Mouse (Mus musculus) neural tube, embryonic 13.5 days (tissue): ENCODE measurements around the gene Rhbdl1. TPM values are rescaled to one million over a fixed set of nuclear protein-coding genes. Genes with fewer than 3 reads are reported as not detected.

Experiments used
- ATAC-seq: fragments of 200-750 bp; cut with Nextera tagmentation; 2 replicates; pipeline ENCODE4 v1.8.0; 2017; ENCODE audit warnings: low read depth, mild to moderate bottlenecking, moderate TSS enrichment, moderate library complexity
- H3K27ac ChIP-seq: fragments of 300-500 bp; sonication (generic); replicated peaks from 2 replicates; pipeline ENCODE4 v1.5.1; 2015; ENCODE audit warnings: moderate library complexity, mild to moderate bottlenecking, inconsistent platforms
- H3K27me3 ChIP-seq: fragments of 300-500 bp; sonication (generic); 2 replicates; pipeline ENCODE4 v1.6.1; 2015; ENCODE audit warnings: mild to moderate bottlenecking, inconsistent platforms
- H3K36me3 ChIP-seq: fragments of 300-500 bp; sonication (generic); 2 replicates; pipeline ENCODE4 v1.6.1; 2015; ENCODE audit warnings: mild to moderate bottlenecking, inconsistent platforms
- H3K4me1 ChIP-seq: fragments of 300-500 bp; sonication (generic); replicated peaks from 2 replicates; pipeline ENCODE4 v1.6.1; 2015; ENCODE audit warnings: inconsistent platforms
- H3K4me2 ChIP-seq: fragments of 300-500 bp; sonication (generic); 2 replicates; pipeline ENCODE4 v1.6.1; 2015; ENCODE audit warnings: inconsistent platforms, mild to moderate bottlenecking, moderate library complexity
- H3K4me3 ChIP-seq: fragments of 300-500 bp; sonication (generic); 2 replicates; pipeline ENCODE4 v1.5.1; 2015; ENCODE audit warnings: mild to moderate bottlenecking, inconsistent platforms
- H3K9ac ChIP-seq: fragments of 300-500 bp; sonication (generic); 2 replicates; pipeline ENCODE4 v1.6.1; 2015; ENCODE audit warnings: moderate library complexity, mild to moderate bottlenecking, inconsistent platforms
- H3K9me3 ChIP-seq: fragments of 300-500 bp; sonication (generic); 2 replicates; pipeline ENCODE4 v1.6.1; 2016; ENCODE audit warnings: inconsistent platforms
- WGBS: fragments of 180-500 bp; shearing (Covaris S2); methylation state at CpG from one replicate; pipeline ENCODE4 v1.1.7; 2015; 5-methylcytosine and 5-hydroxymethylcytosine counted together
- polyA plus RNA-seq: library from polyadenylated mRNA; unstranded; fragments of >200 nt; fragmentation: Nextera tagmentation; extraction: Ambion mirVana; gene quantifications from 2 replicates; pipeline ENCODE4 v1.2.1, GENCODE M21; 2015

The Rhbdl1 gene
- polyA plus RNA-seq, 1 experiment from 2014 or later, result 18.9 TPM

DNA sequence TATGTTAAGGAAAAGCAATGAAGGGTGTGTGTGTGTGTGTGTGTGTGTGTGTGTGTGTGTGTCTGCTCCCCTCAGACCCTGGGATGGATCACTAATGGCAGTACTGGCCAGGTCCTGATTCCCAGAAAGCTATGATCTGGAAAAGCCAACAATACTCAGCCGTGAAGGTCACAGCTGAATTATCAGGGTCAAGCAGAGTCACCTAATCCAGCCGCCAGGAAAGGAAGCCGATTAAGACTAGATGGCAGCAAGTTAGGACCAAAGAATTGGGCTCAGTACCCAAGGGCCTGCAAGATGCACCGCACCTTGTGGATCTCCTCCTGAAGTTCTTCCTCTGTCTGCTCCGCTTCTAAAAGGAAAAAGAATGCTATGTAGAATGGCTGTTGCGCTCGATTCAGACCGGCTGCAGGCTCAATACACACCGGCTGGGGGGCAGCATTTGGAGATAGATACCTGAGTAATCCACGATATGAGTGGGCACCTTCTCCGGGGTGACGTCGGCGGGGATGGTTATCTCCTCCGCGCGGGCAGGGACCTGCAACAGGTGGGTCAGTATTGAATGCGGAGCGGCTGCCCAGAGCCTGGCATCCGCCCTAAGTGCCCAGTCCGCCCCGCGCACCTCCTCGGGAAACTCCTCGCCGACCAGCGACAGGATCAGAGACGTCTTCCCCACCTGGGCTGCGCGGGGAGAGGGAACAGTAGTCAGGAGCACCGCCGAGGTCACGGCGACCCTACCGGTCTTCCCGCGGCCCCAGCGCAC lies 6.7 kb upstream of the Rhbdl1 start:
- Histone ChIP-seq H3K27ac (peak overlapping the region; percentile 69), H3K9me3 (no peaks in the 10 kb centered on the region), H3K27me3 (no peaks in the 10 kb centered on the region), H3K9ac (peak overlapping the region; percentile 86), H3K4me3 (peak overlapping the region; percentile 86), H3K4me2 (peak overlapping the region; percentile 95), H3K36me3 (peaks cover 68% of the 10 kb centered on the region), H3K4me1 (peaks cover 23% of the 10 kb centered on the region)
- 3% methylated on average over 38 of the region's 38 CpGs for WGBS
- peak; percentile 38 for ATAC-seq

- peak overlapping the region; percentile 86 for H3K9ac ChIP-seq
- H3K4me1 ChIP-seq, result peaks cover 28% of the 10 kb centered on the region
- H3K4me2 ChIP-seq, result peak overlapping the region; percentile 95
- H3K9me3 ChIP-seq, result no peaks in the 10 kb centered on the region
- peak overlapping the region; percentile 86 for H3K4me3 ChIP-seq
- 90% methylated on average over 4 of the region's 4 CpGs for WGBS
- no peaks in the 10 kb centered on the region for H3K27me3 ChIP-seq
- H3K36me3 ChIP-seq, result peaks cover 65% of the 10 kb centered on the region
- no peak overlapping the region for H3K27ac ChIP-seq
- ATAC-seq, result no peak
These were observed 6.0 kb upstream of the Rhbdl1 start for GRCm38 (mm10) chr17:25843122-25843521.

GRCm38 (mm10) chr17:25842509-25842908 lies 5.4 kb upstream of the Rhbdl1 start:
- no peak overlapping the region for H3K4me3 ChIP-seq
- peaks cover 62% of the 10 kb centered on the region for H3K36me3 ChIP-seq
- H3K4me2 ChIP-seq, result no peak overlapping the region
- WGBS, result 86% methylated on average over 3 of the region's 3 CpGs
- H3K27ac ChIP-seq, result no peak overlapping the region
- no peaks in the 10 kb centered on the region for H3K9me3 ChIP-seq
- H3K4me1 ChIP-seq, result peaks cover 34% of the 10 kb centered on the region
- no peak for ATAC-seq
- H3K27me3 ChIP-seq, result no peaks in the 10 kb centered on the region
- H3K9ac ChIP-seq, result 0 out of 2 replicates have a peak overlapping the region, but pooled peaks have one; percentile 86

DNA sequence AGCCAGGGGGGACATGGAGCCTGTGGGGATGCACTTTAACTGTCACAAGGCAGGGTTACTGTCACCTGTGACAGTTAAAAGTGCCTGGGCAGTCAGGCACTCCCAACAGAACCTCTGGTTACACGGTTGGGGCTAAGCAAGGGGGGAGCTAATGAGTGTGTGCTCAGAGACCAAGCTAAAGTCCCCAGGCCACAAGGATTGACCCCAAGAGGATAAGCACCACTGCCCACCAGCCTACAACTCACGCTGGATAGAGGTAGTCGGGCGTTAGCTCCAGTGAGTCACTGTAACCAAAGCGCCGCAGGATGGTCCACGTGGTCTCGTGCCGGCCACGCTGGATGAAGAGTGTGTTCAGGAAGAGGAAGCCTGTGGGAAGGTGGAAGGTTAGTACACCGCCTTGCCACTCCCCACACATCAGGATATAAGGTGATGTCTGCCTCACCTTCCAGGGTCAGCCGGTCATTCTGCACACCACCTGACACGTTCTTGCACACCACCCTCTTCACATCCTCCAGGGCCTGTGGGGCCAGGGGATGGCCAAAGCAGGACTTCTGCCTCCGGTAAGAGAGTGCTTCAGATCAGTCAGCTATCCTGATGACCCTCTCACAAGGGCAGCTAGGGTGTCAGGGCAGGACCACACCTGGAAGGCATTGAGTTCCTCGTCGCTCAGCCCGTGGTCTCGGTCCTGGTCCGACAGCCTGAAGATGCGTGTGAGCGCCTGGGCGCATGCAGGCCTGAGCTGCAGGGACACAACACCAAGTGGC lies 4.2 kb upstream of the Rhbdl1 start, which contains the start of gene Gm20683:
Gene Gm20683, minus strand, starts transcription at position 647 of the 764 bp plus-strand sequence.
- H3K9ac ChIP-seq, result no peak within 1 kb of the TSS
- 92% methylated on average over 22 of the region's 22 CpGs for WGBS

DNA sequence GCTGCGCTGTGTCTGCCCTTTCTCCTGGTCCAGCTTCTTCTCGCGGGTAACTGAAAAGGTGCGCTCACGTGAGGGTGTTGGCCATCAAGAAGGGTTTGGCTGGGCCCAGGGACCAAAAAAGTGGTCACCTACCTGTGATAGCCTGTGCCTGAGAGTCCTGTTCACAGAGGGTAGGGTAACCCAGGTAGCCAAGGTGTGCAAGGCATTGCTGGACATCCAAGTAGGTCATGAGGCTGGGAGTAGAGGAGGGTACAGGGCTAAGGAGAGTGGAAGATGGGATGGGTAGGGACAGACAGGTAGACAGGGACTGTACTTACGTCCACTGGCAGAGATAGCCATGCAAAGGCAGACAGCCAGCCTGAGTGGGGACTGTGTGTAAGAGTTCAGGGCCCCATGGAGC lies 3.4 kb upstream of the Rhbdl1 start:
- Histone ChIP-seq H3K36me3 (peaks cover 54% of the 10 kb centered on the region), H3K4me1 (peaks cover 54% of the 10 kb centered on the region)
- WGBS, result 97% methylated on average over 6 of the region's 6 CpGs

More for the DNA sequence above, 4.2 kb upstream of the Rhbdl1 start, which contains the start of gene Gm20683:
- peaks cover 46% of the 10 kb centered on the region for H3K4me1 ChIP-seq
- H3K36me3 ChIP-seq, result peaks cover 53% of the 10 kb centered on the region
- H3K27me3 ChIP-seq, result no peaks in the 10 kb centered on the region
- no peaks in the 10 kb centered on the region for H3K9me3 ChIP-seq
- no peak within 1 kb of the TSS for H3K27ac ChIP-seq
- H3K4me2 ChIP-seq, result no peak within 1 kb of the TSS
- ATAC-seq, result no peak
- no peak within 1 kb of the TSS for H3K4me3 ChIP-seq

GRCm38 (mm10) chr17:25839455-25840235 lies 2.5 kb upstream of the Rhbdl1 start:
- no peak overlapping the region for H3K9ac ChIP-seq
- no peaks in the 10 kb centered on the region for H3K9me3 ChIP-seq
- H3K27ac ChIP-seq, result no peak overlapping the region
- H3K4me1 ChIP-seq, result peaks cover 59% of the 10 kb centered on the region
- H3K4me2 ChIP-seq, result no peak overlapping the region
- H3K27me3 ChIP-seq, result no peaks in the 10 kb centered on the region
- ATAC-seq, result no peak
- 80% methylated on average over 14 of the region's 14 CpGs for WGBS
- peaks cover 59% of the 10 kb centered on the region for H3K36me3 ChIP-seq
- no peak overlapping the region for H3K4me3 ChIP-seq

More for the DNA sequence above, 3.4 kb upstream of the Rhbdl1 start:
- Histone ChIP-seq H3K27me3 (no peaks in the 10 kb centered on the region), H3K4me2 (no peak overlapping the region), H3K4me3 (no peak overlapping the region), H3K9me3 (no peaks in the 10 kb centered on the region), H3K27ac (no peak overlapping the region), H3K9ac (no peak overlapping the region)
- no peak for ATAC-seq

DNA sequence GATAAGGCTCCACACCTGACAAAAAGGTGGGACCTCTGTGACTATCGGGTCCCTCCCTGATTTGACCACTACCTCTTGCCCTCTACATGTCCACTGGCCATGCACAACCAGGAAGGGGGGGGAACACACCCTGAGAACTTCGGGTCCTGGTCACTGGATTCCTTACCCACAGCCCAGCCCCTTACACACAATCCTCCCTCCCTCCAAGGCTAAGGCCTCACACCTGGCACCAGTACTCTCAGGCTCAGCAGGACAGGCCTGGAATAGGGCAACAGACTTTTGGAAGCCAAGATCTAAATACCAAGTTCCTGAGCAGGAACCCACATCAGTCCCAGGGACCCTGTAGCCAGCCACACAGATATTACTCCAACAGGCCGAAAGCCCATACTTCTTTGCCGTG lies 1.8 kb upstream of the Rhbdl1 start:
- H3K9me3 ChIP-seq, result no peaks in the 10 kb centered on the region
- peaks cover 59% of the 10 kb centered on the region for H3K36me3 ChIP-seq
- H3K27ac ChIP-seq, result no peak overlapping the region
- peaks cover 63% of the 10 kb centered on the region for H3K4me1 ChIP-seq
- H3K9ac ChIP-seq, result no peak overlapping the region; the same call in 1 of the 2 replicates
- H3K27me3 ChIP-seq, result no peaks in the 10 kb centered on the region
- 86% methylated on average over 4 of the region's 4 CpGs for WGBS
- no peak for ATAC-seq
- H3K4me3 ChIP-seq, result no peak overlapping the region
- H3K4me2 ChIP-seq, result no peak overlapping the region

DNA sequence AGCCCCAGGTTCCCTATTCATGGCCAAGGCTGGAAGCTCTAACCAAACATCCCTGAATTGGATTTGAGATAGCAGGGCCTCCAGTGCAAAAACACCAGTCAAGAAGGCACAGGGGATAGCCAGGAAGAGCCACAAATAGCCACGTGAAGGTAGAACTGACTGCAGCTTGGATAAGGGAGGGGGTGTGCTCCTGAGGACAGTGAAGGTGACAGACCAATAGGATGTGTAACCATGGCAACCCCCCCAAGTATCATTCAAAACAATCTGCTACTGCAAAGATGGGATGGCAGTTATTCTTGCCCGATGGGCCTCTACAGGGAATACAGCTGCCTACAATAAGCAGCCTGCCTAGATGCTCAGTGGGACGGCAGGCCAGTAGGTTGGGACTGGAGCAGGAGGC lies 438 bp upstream of the Rhbdl1 start:
- Histone ChIP-seq H3K27ac (peak overlapping the region; percentile 84), H3K36me3 (peaks cover 53% of the 10 kb centered on the region), H3K27me3 (no peaks in the 10 kb centered on the region), H3K9ac (peak overlapping the region; percentile 87), H3K4me3 (peak overlapping the region; percentile 48), H3K9me3 (no peaks in the 10 kb centered on the region), H3K4me2 (peak overlapping the region; percentile 98), H3K4me1 (peaks cover 57% of the 10 kb centered on the region)
- ATAC-seq, result no peak
- 20% methylated on average over 3 of the region's 3 CpGs for WGBS

GRCm38 (mm10) chr17:25836397-25837075 lies 559 bp downstream of the Rhbdl1 start:
- WGBS, result 21% methylated on average over 23 of the region's 23 CpGs
- H3K36me3 ChIP-seq, result peaks cover 47% of the 10 kb centered on the region
- ATAC-seq, result no peak
- H3K4me1 ChIP-seq, result peaks cover 64% of the 10 kb centered on the region
- peak overlapping the region; percentile 84 for H3K27ac ChIP-seq
- H3K9ac ChIP-seq, result peak overlapping the region; percentile 87
- H3K9me3 ChIP-seq, result no peaks in the 10 kb centered on the region
- H3K4me3 ChIP-seq, result peak overlapping the region; percentile 48
- no peaks in the 10 kb centered on the region for H3K27me3 ChIP-seq
- H3K4me2 ChIP-seq, result peak overlapping the region; percentile 98

DNA sequence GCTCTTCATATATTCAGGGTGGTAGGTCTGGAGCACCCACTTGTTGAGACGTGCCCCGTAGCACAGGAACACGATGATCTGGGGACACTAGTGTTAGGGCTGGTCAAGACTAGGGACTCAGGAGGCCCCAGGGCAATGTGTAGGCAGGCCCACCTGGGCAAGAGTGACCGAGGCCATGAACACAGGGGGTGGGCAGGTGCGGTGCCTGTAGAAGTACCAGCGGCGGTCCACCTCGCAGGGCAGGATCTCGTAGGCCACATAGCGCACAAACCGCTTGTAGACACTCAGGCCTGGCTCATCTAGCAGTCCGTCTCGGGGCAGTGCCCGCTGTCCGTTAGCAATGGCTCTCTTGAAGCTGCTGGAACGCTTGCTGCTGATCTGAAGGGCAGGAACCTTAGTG lies 1.3 kb downstream of the Rhbdl1 start:
- Histone ChIP-seq H3K4me3 (peak overlapping the region; percentile 48; the same call in 1 of the 2 replicates), H3K9ac (peak overlapping the region; percentile 87), H3K4me2 (peak overlapping the region; percentile 98), H3K36me3 (peaks cover 47% of the 10 kb centered on the region), H3K9me3 (no peaks in the 10 kb centered on the region), H3K27ac (no peak overlapping the region), H3K4me1 (peaks cover 71% of the 10 kb centered on the region), H3K27me3 (no peaks in the 10 kb centered on the region)
- 94% methylated on average over 16 of the region's 16 CpGs for WGBS
- ATAC-seq, result no peak

- no peak for ATAC-seq
- peak overlapping the region; percentile 98 for H3K4me2 ChIP-seq
- 95% methylated on average over 7 of the region's 7 CpGs for WGBS
- no peaks in the 10 kb centered on the region for H3K9me3 ChIP-seq
- H3K27me3 ChIP-seq, result no peaks in the 10 kb centered on the region
- H3K27ac ChIP-seq, result no peak overlapping the region
- 0 out of 2 replicates have a peak overlapping the region, but pooled peaks have one; percentile 76 for H3K4me3 ChIP-seq
- peak overlapping the region; percentile 76; the same call in 1 of the 2 replicates for H3K9ac ChIP-seq
- H3K36me3 ChIP-seq, result peaks cover 47% of the 10 kb centered on the region
- peaks cover 76% of the 10 kb centered on the region for H3K4me1 ChIP-seq
These were observed 1.8 kb downstream of the Rhbdl1 start for GRCm38 (mm10) chr17:25835301-25835700.
